Mouse (Mus musculus) intestine, postnatal 0 days (tissue): ENCODE results near the gene A930002H24Rik. TPM values are rescaled to one million over a fixed set of nuclear protein-coding genes. Genes with fewer than 3 reads are reported as not detected.

Experiments used
- ATAC-seq: fragments of 200-750 bp; cut with Nextera tagmentation; 2 replicates; pipeline ENCODE4 v1.8.0; 2017; ENCODE audit warnings: mild to moderate bottlenecking, moderate TSS enrichment, moderate library complexity
- H3K27ac ChIP-seq: fragments of 300-500 bp; sonication (generic); 2 replicates; pipeline ENCODE4 v1.5.1; 2014; ENCODE audit warnings: mild to moderate bottlenecking, low read depth, low read length, moderate library complexity
- H3K27me3 ChIP-seq: fragments of 300-500 bp; sonication (generic); replicated peaks from 2 replicates; pipeline ENCODE4 v1.6.1; 2014; ENCODE audit warnings: low read length, mixed read lengths; ENCODE audit not compliant: control insufficient read depth, insufficient read depth
- H3K36me3 ChIP-seq: fragments of 300-500 bp; sonication (generic); 2 replicates; pipeline ENCODE4 v1.6.1; 2014; ENCODE audit warnings: mild to moderate bottlenecking, moderate library complexity; ENCODE audit not compliant: control insufficient read depth, insufficient read depth
- H3K4me1 ChIP-seq: fragments of 300-500 bp; sonication (generic); replicated peaks from 2 replicates; pipeline ENCODE4 v1.6.1; 2014; ENCODE audit warnings: antibody characterized with exemption, low read length, mixed read lengths; ENCODE audit not compliant: control insufficient read depth, insufficient read depth
- H3K4me2 ChIP-seq: fragments of 300-500 bp; sonication (generic); replicated peaks from 2 replicates; pipeline ENCODE4 v1.6.1; 2014; ENCODE audit warnings: low read depth, mild to moderate bottlenecking, moderate library complexity
- H3K4me3 ChIP-seq: fragments of 300-500 bp; sonication (generic); 2 replicates; pipeline ENCODE4 v1.5.1; 2014; ENCODE audit warnings: low read depth, low read length
- H3K9ac ChIP-seq: fragments of 300-500 bp; sonication (generic); 2 replicates; pipeline ENCODE4 v1.6.1; 2014; ENCODE audit warnings: mild to moderate bottlenecking, low read depth, low read length
- H3K9me3 ChIP-seq: fragments of 300-500 bp; sonication (generic); 2 replicates; pipeline ENCODE4 v1.6.1; 2016; ENCODE audit warnings: mixed run types; ENCODE audit not compliant: control insufficient read depth
- CTCF ChIP-seq: sonication (generic); IDR thresholded peaks from 2 replicates; pipeline ENCODE4 v1.5.1; 2016; ENCODE audit warnings: low read depth, mild to moderate bottlenecking, control low read depth, antibody characterized with exemption, moderate library complexity
- WGBS: fragments of 180-500 bp; shearing (Covaris S2); extraction: QIAGEN DNeasy Blood & Tissue Kit; methylation state at CpG from one replicate; pipeline ENCODE4 v1.1.7; 2014; 5-methylcytosine and 5-hydroxymethylcytosine counted together
- polyA plus RNA-seq: library from polyadenylated mRNA; unstranded; fragments of >200 nt; fragmentation: Nextera tagmentation; extraction: Ambion mirVana; gene quantifications from 2 replicates; pipeline ENCODE4 v1.2.1, GENCODE M21; 2015

A930002H24Rik gene
- polyA plus RNA-seq, 1 experiment from 2014 or later = 2.6 TPM

DNA sequence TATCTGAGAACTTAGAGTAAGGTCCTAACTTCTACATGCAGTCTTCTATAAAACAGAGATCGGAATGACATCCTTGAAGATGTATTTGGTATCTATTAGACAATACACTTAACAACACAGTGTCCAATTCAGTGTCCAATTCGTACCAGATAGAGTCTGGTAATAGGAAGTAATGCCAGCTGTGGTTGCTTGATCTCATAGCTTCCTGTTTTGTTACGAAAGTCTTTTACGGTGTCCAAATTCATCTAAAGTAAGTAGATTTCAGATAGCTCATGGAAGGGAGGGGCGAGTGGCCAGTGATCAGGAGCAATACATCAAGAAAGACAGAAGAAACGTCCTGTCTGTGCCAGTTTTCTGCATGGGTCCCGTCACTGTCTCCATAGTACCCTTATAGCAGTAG, 36.8 kb downstream of the A930002H24Rik start:
- H3K36me3 ChIP-seq = no peaks in the 10 kb centered on the region
- no peaks in the 10 kb centered on the region for H3K9me3 ChIP-seq
- H3K27ac ChIP-seq = no peak overlapping the region
- ATAC-seq = no peak
- H3K9ac ChIP-seq = no peak overlapping the region
- no peaks in the 10 kb centered on the region for H3K4me1 ChIP-seq
- H3K4me2 ChIP-seq = no peak overlapping the region
- WGBS = 74% methylated on average over 7 of the region's 7 CpGs
- H3K27me3 ChIP-seq = no peaks in the 10 kb centered on the region
- H3K4me3 ChIP-seq = no peak overlapping the region
- TF ChIP-seq CTCF = no peak

DNA sequence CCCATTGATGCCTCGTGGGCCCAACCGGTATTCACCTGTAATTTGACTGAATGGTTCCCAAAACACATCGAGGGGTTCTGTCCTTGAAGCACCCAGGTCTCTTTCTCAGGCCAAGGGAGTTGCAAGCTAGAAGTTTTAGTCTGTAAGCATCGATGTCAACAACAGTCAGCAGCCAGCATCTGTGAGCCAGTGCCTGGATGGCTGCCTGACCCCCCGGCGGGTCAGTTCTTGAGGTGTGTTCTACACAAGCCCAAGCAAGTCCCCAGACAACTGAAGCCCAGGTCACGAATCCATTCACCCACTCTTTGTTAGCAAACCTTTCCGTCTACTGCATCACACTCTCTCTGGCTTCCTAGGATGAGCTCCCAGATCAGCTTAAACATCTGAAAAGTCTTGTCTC, 37.4 kb downstream of the A930002H24Rik start:
- 91% methylated on average over 8 of the region's 8 CpGs for WGBS
- TF ChIP-seq CTCF = no peak
- H3K4me2 ChIP-seq = no peak overlapping the region

DNA sequence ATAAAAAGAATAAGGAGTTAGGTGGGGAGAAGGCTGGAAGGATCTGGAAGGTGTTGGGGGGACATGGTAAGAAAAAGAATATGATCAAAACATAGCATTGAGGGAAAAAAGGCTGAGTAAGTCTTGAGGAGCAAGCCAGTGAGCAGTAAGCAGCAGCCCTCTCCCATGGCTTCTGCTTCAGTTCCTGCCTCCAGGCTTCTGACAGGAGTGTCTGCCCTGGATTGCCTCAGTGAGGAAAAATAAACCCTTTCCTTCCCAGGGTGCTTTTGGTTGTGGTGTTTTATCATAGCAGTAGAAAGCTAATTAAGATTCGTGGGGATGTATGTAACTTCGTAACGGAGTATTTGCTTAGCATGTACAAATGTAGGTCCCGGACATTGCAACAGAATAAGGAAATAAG, 39.5 kb downstream of the A930002H24Rik start:
- Histone ChIP-seq H3K9me3 (no peaks in the 10 kb centered on the region), H3K4me3 (no peak overlapping the region), H3K36me3 (no peaks in the 10 kb centered on the region), H3K9ac (no peak overlapping the region), H3K4me2 (no peak overlapping the region), H3K27me3 (no peaks in the 10 kb centered on the region), H3K27ac (no peak overlapping the region), H3K4me1 (no peaks in the 10 kb centered on the region)
- 55% methylated on average over 4 of the region's 4 CpGs for WGBS
- no peak for ATAC-seq
- no peak for TF ChIP-seq CTCF

More for the DNA sequence above, 37.4 kb downstream of the A930002H24Rik start:
- Histone ChIP-seq H3K4me1 (no peaks in the 10 kb centered on the region), H3K36me3 (no peaks in the 10 kb centered on the region), H3K9me3 (no peaks in the 10 kb centered on the region), H3K9ac (no peak overlapping the region), H3K27ac (no peak overlapping the region), H3K4me3 (no peak overlapping the region), H3K27me3 (no peaks in the 10 kb centered on the region)
- no peak for ATAC-seq

DNA sequence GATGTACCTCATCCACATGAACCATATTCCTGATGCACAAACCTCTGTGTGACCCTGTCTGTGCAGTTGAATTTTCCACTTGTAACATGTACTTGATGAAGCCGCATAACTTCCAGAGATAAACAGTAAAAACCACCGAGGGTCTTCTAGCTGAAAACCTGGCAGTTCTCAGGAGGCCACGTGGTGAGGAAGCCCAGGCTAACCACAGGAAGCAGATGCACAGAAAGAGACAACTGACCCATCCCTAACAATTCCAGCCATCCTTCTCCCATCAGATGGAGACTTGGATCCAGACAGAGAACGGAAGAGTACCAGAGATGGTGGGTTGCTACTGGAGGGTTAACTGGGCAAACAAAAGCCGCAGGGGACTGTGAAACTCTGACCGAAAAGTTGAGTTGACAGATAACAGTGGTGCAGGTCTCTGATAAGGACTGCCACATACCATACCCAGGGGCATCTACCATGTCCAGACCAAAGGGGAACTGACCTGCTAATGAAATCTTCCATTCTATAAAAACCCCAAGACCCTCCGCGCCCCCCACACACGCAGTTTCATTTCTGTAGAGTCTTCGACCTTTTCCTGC, 45.1 kb downstream of the A930002H24Rik start:
- H3K9ac ChIP-seq = no peak overlapping the region
- no peaks in the 10 kb centered on the region for H3K27me3 ChIP-seq
- TF ChIP-seq CTCF = no peak
- H3K4me1 ChIP-seq = no peaks in the 10 kb centered on the region
- no peaks in the 10 kb centered on the region for H3K36me3 ChIP-seq
- no peak overlapping the region for H3K4me2 ChIP-seq
- H3K4me3 ChIP-seq = no peak overlapping the region
- ATAC-seq = no peak
- WGBS = 71% methylated on average over 10 of the region's 10 CpGs
- H3K9me3 ChIP-seq = no peaks in the 10 kb centered on the region
- H3K27ac ChIP-seq = no peak overlapping the region

DNA sequence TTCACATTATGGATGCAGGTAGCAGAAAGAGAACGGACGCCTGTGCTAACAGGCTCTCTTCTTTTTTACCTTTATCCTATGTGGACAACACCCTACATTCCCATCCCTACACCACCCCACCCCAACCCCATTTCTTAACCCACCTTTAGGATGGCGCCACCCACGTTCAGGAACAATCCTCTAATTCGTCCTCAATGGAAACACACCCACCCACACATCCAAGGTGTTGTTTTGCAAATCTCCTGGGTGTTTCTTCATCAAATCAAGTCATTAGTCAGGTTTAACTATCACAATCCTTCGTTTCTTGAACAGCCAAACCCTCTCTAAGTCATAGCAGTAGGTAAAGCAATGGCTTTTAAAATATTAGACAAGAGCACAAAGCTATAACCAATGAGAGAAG, 50.0 kb downstream of the A930002H24Rik start:
- no peak overlapping the region for H3K4me2 ChIP-seq
- TF ChIP-seq CTCF = no peak
- 81% methylated on average over 6 of the region's 6 CpGs for WGBS
- no peak overlapping the region for H3K4me3 ChIP-seq
- no peaks in the 10 kb centered on the region for H3K9me3 ChIP-seq
- no peaks in the 10 kb centered on the region for H3K27me3 ChIP-seq
- ATAC-seq = no peak
- H3K9ac ChIP-seq = no peak overlapping the region
- no peaks in the 10 kb centered on the region for H3K4me1 ChIP-seq
- no peak overlapping the region for H3K27ac ChIP-seq
- no peaks in the 10 kb centered on the region for H3K36me3 ChIP-seq

Other genes with a start within 250 kb of the A930002H24Rik start
- 12.6 and 13.6 TPM in 2 replicates for gene Fer, start 729 bp downstream of the A930002H24Rik start, polyA plus RNA-seq